Mouse (Mus musculus) bone marrow, adult 2 months (tissue): ENCODE data around the gene Dusp2.

Experiments
- CTCF ChIP-seq: fragments of 200-500 bp; IDR thresholded peaks from 2 replicates; pipeline ENCODE4 v1.5.1; 2011; ENCODE audit warnings: low read length, control low read depth; ENCODE audit not compliant: control insufficient read depth, insufficient read depth
- POLR2A ChIP-seq: fragments of 200-500 bp; IDR thresholded peaks from 2 replicates; pipeline ENCODE4 v1.6.1; 2011; ENCODE audit warnings: low read depth, mild to moderate bottlenecking, control low read depth, low read length, borderline replicate concordance; ENCODE audit not compliant: control insufficient read depth

DNA sequence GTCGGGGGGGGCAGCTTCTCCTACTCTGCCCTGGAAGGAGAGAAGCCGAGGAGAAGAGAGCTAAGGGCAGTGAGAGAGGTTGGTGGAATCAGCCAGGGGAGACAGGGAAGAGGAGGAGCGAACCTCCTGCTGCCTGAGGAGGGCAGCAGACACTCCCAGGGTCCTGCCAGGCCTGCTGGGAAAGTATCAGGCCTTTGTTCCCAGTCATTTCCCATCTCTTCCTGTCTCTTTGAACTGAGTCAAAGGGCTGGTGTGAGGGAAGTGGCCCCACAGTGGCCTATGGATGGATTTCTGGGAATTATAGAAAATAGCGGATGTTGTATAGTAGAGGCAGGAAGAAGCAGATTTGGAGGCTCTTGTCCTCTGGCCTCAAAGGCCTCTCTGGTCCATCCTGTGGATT, 22.1 kb upstream of the Dusp2 start:
- no peak for TF ChIP-seq CTCF
- TF ChIP-seq POLR2A = no peak
